Mouse (Mus musculus) monocyte, adult 5-6 weeks (primary cell): ENCODE data around the gene Epha3. TPM values are rescaled to one million over a fixed set of nuclear protein-coding genes. Genes with fewer than 3 reads are reported as not detected.

ENCODE experiments used
- ATAC-seq: fragments of 153-309, 156-312 bp; replicated peaks from 2 replicates; pipeline ENCODE4 v1.8.0; 2017; ENCODE audit warnings: mild to moderate bottlenecking; ENCODE audit not compliant: low TSS enrichment, insufficient number of reproducible peaks, severe bottlenecking, poor library complexity, low FRiP score
- total RNA-seq: library from RNA; stranded (forward); fragments of 200-1000, 200-491, 200-594 nt; gene quantifications from 3 replicates; pipeline ENCODE4 v1.2.3, GENCODE M21; 2017

Gene Epha3
- total RNA-seq, 1 experiment from 2014 or later, result not detected

DNA sequence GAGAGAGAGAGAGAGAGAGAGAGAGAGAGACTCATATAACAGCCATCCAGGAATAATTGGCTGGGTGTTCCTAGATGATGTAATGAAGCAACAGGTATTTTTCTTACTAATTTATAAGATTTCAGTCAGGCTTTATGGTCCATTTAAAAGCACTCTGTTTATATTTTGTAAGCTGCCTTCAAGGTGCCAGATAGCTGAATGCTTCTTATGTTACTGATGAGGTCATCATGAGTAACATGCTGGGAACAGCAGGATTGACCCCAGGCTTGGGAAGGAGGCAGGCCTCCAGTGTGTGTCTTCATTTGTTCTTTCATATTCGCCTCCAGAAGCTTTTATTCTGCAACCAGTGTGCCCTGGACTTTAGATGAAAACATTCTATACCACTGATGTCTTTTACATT, 189.5 kb downstream of the Epha3 start:
- no peak for ATAC-seq

DNA sequence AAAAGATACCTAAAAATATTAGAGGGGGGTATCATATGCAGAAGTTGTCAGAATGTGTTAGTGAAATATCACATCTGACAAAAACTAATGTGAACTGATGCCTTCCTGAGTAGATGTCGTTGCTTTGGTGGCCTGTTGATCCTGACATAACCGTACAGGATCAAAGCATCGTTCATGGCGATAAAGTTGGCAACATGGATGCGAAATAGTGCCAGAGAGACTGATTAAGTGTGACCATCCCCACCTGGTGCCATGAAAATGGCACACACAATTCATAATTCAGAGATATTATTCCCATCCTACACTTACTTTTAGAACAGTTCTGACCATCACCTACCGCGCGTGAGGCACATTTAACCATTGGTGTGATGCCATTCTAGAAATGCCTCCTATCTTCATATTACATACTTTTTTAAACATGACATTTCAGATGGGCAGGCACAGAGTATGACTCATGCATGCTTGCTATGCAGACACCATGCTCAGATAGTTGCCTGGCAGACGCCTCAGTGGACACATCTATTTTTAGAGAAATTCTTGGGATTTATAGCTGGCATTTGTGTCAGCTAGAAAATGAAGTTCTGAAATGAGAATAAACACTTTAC, 190.6 kb downstream of the Epha3 start:
- no peak for ATAC-seq

DNA sequence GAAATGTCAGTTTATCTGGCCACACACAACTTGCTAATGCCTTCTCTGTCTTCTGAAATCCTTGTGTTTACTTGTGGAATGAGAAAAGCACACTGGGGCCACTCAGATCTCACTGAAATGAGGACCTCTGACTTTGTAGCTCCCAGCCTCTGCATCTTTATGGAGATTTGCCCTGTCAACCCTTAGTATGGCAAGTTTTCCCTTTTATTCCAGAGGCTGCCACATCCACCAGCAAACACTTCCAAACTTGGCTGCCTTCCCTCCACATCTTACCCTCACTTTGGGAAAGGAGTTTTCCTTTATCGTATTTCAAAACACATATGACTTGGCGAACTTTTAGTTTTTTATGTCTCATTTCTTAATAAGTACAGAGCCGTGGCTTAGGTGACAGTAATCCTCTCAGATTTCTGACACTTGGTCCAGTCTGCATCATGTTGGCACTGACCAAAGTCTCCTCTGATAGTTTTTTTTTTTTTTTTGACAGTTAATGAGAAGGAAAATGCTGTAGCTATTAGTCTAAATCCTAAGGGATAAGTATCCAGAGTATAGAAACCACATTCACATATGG, 198.0 kb downstream of the Epha3 start:
- no peak for ATAC-seq

DNA sequence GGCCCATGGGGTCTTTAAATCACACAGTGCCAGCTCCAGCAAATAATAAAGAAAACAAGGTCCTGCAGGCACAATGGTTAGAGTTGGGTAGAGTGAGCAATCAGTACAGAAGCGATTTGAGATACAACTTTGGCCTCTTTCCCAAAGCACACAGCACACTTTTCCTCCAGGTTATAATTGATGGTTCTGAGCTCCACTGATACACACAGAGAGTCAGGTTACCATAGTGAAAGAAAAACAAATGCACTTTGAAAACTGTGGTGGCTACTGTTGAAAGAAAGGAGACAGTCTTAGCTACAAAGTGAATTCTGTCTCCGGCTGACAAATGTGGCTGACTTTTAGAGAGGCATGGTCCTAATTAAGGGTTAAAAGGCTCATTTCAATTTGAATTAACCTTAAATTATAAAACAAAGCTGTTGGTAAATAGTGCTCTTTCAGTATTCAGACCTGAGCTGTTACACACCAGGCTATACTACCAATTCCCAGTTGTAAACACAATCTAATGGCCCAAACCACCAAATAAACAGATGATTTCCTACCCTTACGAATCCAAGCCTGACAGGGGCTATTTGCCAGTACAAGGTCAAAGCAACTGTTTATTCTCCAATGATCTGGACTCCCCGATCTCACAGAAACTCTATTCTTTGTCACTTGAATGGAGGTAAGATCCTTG, 205.5 kb downstream of the Epha3 start:
- no peak for ATAC-seq

DNA sequence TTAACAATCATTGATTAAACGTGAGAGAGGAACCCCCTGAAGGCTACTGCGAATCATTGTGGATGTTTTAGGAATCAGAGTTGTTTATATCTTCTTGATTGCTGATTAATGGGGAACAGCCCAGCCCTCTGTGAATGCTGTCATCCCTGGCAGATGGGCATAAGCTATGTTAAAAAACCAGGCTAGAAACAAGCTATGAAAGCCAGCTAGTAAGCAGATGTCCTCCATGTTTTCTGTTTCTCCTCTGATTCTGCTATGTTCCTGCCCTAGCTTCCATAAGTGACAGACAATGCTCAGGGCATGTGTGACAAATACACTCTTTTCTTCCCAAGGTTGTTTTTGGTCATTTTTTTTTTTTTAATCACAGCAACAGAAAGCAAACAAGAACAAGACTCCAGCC, 206.2 kb downstream of the Epha3 start:
- no peak for ATAC-seq

DNA sequence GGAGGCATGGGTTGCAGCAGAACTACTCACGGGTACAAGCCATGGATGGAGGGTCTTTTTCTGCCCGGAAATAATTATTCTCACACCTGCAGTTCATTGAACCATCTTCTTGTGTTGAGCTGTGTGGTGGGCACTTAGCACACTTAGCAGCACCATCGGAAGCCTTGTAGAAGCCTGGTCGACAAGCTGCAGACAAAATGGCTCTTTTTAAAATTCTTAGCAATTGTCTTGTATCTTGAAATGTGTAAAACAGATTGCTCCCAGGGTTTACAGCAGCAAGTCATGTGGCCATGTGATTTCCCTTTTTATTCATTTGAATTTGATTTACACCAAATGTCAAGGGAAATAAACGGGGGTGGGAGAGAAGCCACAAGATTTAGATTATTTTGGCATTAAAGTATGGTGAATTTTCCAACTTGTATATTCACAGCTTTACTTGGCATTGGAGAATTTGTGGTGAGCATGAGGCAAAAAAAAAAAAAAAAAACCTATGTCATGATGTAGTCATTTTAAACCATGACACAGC, 210.5 kb downstream of the Epha3 start:
- ATAC-seq, result no peak

DNA sequence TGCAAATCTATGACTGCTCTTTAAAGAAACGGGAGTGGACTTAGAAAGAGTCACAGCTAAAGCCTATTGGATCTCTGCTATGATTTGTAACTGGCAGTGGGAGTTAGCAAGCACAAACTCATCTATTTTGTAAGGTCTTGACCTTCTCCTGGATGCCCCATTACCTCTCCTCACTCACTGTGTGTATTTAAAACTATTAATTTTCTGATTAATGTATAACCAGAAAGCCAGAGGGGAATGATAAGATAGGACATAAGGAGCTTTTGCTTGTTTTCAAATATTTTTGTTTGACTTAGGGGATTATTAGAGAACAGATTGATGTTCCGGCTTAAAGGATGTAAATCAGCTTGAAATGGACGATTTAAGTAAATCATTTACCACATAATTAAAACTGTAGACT, 213.2 kb downstream of the Epha3 start:
- ATAC-seq, result no peak

DNA sequence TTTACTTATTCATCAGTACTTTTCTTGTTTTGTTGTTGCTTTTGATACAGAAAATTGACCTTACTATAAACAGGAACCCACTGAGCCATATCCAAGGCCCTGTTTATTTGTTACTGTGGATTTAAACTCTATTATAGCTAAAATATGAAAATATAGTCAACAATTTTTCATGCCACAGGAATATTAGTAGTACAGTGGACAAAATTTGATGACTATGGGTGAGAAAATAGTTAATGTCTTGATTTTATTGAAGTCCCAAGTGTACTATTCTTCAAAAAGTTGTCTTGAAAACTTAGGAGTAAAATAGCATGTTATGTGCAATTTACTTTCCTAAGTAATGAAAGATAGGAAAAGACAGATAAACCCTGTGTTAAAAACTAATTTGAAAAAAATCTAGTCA, 217.4 kb downstream of the Epha3 start:
- ATAC-seq, result no peak

DNA sequence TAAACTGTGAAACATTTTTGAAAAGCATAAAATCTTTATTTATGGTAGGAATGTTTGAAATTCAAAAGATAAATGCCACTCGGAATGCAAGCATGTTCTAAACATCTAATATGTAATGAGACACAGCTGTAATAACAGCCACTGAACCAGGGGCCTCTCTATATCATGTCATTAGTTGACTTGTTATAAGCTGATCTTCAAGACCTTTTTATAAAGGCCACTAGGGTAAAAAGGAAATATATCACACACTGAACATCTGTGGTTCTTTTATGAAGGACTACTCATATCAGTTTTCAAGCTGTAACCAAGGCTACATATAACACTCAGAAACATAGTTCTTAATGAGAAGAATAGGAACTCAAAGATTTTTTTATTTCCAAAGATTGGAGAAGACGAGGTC, 221.3 kb downstream of the Epha3 start:
- ATAC-seq, result no peak

DNA sequence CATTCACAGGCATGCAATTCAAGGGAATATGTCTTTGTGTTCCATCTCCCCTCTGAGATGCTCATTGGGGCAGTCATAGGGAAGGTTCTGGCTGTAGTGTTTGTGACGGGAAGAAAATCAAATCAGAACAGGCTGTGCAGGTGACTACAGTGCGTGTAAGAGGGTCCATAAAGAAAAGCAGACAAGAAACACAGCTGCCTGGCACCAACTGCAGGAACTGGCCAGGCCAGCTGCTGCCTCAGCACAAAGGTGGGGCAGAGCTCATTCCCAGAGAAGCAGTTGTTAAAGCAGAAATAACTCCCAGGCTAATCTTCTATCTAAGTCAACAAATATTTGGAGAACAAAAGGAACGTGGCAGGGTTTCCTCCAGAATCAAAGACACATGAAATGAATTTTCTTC, 222.4 kb downstream of the Epha3 start:
- ATAC-seq, result no peak

DNA sequence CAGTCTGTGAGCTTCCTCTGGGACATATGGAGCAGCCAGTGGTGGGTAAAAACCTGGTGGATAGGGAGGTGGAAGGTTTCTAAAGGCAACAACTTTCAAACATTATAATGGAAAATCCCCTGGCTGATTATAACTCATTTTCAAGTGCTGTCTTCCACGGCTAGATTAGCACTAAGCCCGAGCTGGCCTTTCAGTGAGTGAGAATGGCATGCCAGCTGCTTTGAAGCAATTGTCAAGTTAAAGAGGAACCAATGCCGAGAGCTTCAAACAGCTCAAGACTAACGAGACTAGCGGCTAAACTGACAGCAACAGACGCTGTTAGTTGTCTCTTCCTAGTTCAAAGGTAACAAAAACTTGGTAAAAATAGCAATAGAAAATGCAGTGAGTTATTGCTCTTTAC, 225.3 kb downstream of the Epha3 start:
- ATAC-seq, result no peak

DNA sequence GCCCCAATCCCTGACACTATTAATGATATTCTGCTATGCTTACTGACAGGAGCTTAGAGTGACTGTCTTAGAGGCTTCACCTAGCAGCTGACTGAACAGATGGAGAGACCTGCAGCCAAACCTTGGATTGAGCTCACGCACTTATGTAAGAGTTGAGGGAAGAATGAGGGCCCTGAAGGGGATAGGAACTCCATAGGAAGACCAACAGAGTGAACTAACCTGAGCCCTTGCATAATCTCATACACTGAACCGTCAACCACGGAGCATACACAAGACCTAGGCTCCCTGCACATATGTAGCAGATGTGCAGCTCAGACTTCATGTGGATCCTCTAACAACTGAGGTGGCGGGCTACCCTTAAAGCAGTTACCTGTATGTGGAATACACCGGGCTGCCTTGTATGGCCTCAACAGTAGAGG, 230.2 kb downstream of the Epha3 start:
- no peak for ATAC-seq

DNA sequence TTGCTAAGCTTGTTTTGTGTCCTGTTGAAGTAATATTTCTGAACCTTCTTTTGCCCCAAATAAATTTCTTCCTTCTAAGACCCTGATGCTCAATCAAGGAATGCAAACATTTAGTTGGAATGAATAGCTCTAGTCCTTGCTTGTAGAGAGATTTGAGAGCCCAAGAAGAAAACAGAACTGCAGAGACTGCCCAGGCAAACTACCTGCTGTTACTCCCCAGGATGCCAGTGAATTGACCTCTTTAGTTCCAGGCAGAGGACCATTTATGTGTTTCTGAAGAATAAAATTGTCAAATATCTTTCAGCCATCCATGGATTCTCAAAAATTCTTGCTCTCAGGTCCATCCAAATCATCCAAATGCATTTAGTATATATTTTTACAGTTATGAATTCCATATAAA, 238.7 kb downstream of the Epha3 start:
- no peak for ATAC-seq

DNA sequence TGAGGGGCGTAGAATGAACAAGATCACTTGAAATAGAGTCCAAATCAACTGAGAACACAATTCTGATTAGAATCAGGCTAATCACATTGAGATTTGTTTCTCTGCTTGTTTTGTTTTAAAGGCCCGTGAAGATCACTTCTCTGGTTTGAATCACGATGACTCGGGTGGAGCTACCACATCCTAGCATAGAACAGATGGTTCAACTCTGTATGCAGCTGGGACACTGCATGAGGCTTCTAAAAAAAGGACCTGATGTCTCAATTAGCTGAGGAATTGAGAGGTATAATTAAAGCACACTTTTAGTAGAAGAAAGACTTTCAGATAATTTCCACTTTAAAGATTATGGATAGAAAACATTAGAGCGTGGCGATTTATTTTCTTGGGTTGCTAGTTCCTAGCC, 242.1 kb downstream of the Epha3 start:
- no peak for ATAC-seq

DNA sequence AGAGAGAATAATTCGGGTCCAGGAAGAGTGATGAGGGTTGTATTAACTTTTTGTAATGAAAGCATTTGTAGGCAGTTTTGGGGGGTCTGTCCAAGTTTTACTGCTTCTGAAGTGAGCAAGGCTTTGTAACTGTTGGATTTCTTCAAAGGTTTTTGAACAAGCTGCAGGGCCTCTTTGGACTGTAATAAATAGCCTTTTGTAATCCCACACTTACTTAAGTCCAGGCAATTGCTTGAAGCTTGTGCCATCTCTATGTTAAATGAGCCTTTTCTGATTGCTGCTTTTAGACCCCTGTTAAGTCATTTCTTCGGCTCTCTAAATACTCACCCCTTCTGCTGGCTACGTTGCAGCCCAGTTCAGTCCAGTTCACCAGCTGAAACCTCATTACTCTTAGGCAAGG, 248.6 kb downstream of the Epha3 start:
- ATAC-seq, result no peak

DNA sequence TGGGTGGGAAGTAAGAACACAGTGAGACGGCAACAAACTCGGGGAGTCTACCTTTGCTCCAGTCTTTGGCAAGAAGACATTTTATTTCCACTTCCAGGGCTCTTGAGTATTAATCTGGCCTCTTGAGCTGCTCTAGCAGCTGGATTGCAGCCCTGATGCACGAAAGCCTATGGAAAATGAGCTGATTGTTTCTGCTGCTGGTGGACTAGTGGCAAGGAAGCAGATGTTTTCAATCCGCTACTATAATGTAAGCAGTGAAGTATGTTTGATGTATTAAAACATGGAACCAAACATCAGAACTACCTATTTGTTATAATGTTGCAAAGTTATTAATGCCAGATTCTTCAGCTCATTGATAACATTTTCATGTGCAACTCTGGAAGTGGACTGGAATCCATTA, 251.0 kb downstream of the Epha3 start:
- no peak for ATAC-seq

DNA sequence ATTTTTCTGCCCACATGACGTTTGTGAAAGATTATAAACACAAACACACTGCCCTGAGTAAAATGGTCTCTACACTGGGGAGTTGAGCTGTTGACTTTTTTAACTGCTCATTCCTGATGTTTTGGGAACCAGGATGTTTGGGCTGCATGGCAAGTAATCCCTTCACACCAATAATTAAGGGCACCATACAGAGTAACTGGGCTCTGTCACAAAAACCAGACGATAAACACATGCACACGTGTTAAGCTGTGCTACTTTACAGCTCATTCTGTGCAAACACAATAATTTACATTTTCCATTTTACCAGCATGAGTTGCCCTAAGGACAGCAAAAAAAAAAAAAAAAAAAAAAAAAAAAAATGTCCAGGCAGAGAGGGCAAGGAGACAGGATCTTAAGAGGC, 263.7 kb downstream of the Epha3 start:
- ATAC-seq, result no peak

DNA sequence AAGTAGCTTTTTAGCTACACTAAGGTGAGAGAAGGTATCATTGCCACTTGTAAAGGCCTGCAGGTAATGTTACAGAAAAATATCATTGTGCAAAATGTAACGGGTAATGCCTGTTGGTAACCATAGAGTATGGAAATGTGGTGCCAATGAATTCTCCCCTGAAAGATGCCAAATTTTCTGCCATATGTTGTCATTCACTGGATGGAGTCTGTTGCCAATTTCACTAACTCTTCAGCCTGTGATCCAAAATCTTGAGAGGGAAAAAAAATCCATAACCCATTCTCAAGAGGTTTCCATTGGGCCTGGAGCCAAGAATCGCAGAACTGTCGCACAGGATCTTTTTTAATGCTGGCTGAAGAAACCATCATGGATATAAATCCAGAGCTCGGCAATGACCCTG, 269.3 kb downstream of the Epha3 start:
- ATAC-seq, result no peak

DNA sequence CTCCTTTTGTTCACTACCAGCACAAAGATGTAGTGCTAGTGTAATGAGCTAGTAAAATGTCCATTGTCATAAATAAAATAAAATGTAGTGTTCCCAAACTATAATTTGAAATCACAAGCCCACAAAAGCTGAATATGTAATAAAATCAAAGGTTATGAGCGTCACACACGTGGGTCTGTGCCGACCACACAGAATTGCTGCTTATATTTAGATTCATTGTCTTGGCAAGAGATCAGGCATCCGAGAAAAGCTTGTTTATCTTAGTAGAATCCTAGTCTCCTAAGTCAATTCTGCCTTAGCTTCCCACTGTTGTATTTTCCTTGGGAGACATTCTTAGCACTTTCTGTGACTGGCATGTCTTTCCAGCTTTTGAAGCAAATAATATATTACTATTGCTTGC, 294.2 kb downstream of the Epha3 start:
- no peak for ATAC-seq

DNA sequence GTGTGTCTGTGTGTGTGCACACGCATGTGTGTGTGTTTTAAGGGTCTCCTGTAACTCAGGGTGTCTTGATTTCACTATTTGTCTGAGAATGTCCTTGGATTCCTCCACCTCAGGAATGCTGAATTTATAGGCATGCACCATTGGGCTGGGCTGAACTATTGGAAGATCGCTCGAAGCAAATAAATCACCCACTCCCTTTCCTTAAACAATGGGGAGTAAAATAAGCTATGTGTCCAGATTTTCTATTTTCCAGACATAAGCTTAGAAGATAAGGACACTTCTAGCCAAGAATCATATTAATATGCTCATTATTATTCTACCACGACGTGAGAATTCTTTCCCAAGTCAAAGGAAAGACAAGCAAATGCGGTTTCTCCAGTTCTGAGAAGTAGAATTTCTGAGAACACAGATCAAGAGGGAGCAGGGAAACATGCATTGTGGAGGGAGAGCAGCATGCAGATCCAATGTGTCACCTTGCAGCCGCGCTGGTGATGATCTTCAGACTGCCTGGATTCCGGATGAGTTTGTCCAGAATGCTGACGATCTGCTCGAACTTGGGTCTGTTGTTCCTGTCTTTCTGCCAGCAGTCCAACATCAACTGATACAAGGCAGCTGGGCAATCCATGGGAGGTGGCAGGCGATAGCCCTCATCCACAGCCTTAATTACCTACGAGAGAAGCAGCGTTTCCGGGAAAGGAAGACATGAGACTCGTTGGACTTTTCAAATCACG, 297.7 kb downstream of the Epha3 start:
- ATAC-seq, result no peak
